Mouse (Mus musculus): Measurements from ENCODE around the gene Vmn1r183.
A peak's percentile ranks its signal among the peaks of the same experiment; 100 is the strongest.
"Not testable (repeated sequence)": the region's sequence is repeated elsewhere in the genome, so short reads cannot be mapped to it uniquely, and the experiment has no call there.

Gene Vmn1r183

DNA sequence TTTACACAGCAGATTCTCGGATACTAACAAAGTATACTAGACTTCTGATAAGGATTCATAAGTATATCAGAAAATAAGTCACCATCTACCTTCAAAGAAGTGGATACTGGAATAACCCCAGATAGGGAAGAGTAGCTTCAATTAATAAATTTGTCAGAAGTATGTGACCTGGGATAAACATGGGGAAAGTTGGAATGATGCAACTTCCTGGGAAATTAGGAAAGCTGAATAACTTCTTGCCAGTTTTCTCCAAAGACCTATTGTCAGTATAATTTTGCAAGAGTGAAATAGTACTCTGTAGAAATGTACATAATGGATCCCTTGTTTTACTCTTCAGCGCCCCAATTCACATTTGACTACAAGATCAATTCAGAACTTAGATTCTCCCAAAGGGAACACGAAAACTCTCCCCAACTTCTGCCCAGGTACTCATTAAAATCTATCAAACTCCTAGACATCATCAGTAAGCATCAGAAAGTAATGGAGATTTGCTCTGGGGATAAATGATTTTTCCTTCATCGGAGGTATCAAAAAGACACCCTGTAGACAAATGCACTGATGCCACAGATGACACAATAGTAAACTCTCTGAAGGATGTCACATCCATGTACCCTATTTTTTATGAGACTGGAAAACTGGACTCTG is at the start of gene Vmn1r183:
TSS of gene Vmn1r183 (plus strand) at position 595 of the 645 bp plus-strand sequence.
- no peak for DNase-seq (ENCODE audit: low spot score in 2 of 2)

- not testable (repeated sequence) for DNase-seq (ENCODE audit: low spot score in 2 of 2)
Observed at GRCm38 (mm10) chr7:24074424-24074823, 21.4 kb downstream of the Vmn1r183 start.

GRCm38 (mm10) chr7:24081634-24082431 is 28.8 kb downstream of the Vmn1r183 start, which contains the start of gene Zfp180:
Gene Zfp180, plus strand, starts transcription at chr7:24081924.
- peak; percentile 88 to 92 for DNase-seq (ENCODE audit: low spot score in 2 of 2)

- DNase-seq (ENCODE audit: low spot score in 2 of 2), result peak in 1 of 2 experiments; percentile 21
Observed at GRCm38 (mm10) chr7:24082457-24083235, 29.6 kb downstream of the Vmn1r183 start.

DNA sequence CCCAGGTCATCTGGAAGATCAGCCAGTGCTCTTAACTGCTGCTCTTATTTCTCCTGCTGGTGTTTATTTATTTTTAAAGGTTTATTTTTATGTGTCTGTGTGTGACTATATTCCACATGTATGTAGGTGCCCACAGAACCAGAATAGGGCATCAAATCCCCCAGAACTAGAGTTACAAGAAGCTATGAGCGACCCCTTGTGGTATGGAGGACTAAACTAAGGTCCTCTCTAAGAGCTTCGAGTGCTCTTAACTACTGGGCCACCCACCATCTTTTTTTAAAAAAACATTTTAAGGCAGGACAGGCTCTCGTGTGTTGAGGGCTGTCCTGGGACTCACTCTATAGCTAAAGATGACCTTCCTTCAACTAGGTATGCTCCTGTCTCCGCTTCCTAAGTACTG is 33.8 kb downstream of the Vmn1r183 start:
- DNase-seq (ENCODE audit: low spot score in 2 of 2), result no peak

- DNase-seq (ENCODE audit: low spot score in 2 of 2), result no peak
Observed at GRCm38 (mm10) chr7:24087485-24088125, 34.6 kb downstream of the Vmn1r183 start.

DNA sequence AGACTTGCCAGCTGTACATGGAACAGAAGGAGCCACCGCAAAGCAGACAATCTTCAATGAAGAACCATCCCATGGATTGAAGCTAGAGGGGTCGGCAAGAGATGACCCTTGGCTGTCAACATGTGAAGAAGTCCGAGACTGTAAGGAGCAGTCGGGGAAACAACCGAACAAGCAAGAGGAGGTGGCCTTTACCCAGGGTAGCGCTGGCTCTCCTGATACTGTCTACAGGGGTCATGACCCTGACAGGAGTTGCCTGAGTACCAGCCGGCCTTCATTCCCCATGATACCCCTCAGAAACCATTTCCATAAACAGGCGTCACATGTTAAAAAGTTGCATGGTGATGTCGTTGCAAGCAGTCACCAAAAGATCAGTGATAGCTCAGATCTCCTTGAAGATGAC is 51.3 kb downstream of the Vmn1r183 start:
- no peak for DNase-seq (ENCODE audit: low spot score in 2 of 2)

- DNase-seq (ENCODE audit: low spot score in 2 of 2), result no peak
Observed at GRCm38 (mm10) chr7:24105144-24105703, 52.2 kb downstream of the Vmn1r183 start.

- DNase-seq (ENCODE audit: low spot score in 2 of 2), result no peak
Observed at GRCm38 (mm10) chr7:24110839-24111238, 57.8 kb downstream of the Vmn1r183 start.

- no peak for DNase-seq (ENCODE audit: low spot score in 2 of 2)
Observed at GRCm38 (mm10) chr7:24111772-24112155, 58.7 kb downstream of the Vmn1r183 start.

GRCm38 (mm10) chr7:24112156-24112856 is 59.3 kb downstream of the Vmn1r183 start, which contains the start of gene Zfp112:
Gene Zfp112, plus strand, starts transcription at chr7:24112314.
- DNase-seq (ENCODE audit: low spot score in 2 of 2), result no peak

DNA sequence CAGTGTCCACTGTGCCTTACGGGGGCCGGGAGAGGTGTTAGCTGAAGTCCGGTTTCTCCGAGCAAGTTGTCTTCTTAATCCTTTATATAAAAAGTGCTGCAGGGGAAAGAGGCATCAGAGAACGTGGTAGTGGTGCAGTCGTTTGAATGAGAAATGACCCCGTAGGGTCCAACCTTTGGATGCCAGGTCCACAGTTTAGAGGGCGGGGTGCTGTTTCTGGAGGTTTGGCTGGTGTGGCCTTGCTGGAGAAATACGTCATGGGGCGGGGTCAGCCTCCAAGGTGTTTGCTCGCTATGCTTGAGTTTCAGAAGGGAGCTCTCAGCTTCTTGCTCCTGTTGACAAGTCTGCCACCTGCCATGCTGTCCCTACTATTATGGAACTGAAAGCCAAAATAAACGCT is 59.9 kb downstream of the Vmn1r183 start:
- DNase-seq (ENCODE audit: low spot score in 2 of 2), result peak in 1 of 2 experiments; percentile 47
